13 mouse cellular contexts compared by ENCODE assay signal in genomic region chr16:57928301-57928700, GRCm38 (mm10).
DNase-seq lines count a peak whose midpoint lies in the region; ATAC-seq lines count a peak whose summit lies in the region.
"Had no signal": no experiment of that assay in that cellular context is flagged by ENCODE, and none has a peak within 500 bp of the region (broad histone marks: within the 10 kb centered on the region; RNA-seq: fewer than 3 reads in every experiment).

No protein-coding gene starts in this region.

- no peak overlapping the region for H3K9ac ChIP-seq in forebrain, embryonic 15.5 days (replicated peaks)
- H3K9ac ChIP-seq: embryonic facial prominence, embryonic 13.5 days; forebrain, postnatal 0 days; liver, embryonic 15.5 days had no signal

- H3K4me3 ChIP-seq in forebrain, embryonic 10.5 days: no peak overlapping the region
- no peak overlapping the region for H3K4me3 ChIP-seq in forebrain, embryonic 15.5 days
- H3K4me3 ChIP-seq: embryonic facial prominence, embryonic 13.5 days; liver, embryonic 15.5 days had no signal

- no peaks in the 10 kb centered on the region for H3K36me3 ChIP-seq in forebrain, embryonic 10.5 days (replicated peaks)
- no peaks in the 10 kb centered on the region for H3K36me3 ChIP-seq in forebrain, embryonic 15.5 days
- H3K36me3 ChIP-seq: embryonic facial prominence, embryonic 13.5 days; liver, embryonic 15.5 days had no signal

- no peaks in the 10 kb centered on the region for H3K27me3 ChIP-seq in forebrain, embryonic 10.5 days (ENCODE audit: poor library complexity, severe bottlenecking)
- H3K27me3 ChIP-seq in forebrain, embryonic 15.5 days: no peaks in the 10 kb centered on the region
- H3K27me3 ChIP-seq: embryonic facial prominence, embryonic 13.5 days; liver, embryonic 15.5 days had no signal

- no peaks in the 10 kb centered on the region for H3K9me3 ChIP-seq in forebrain, embryonic 10.5 days
- no peaks in the 10 kb centered on the region for H3K9me3 ChIP-seq in forebrain, embryonic 15.5 days
- H3K9me3 ChIP-seq: embryonic facial prominence, embryonic 13.5 days; liver, embryonic 15.5 days had no signal

- intact Hi-C loops in gastrocnemius, postnatal 36 days (cut with DNase I): no loop called here

- H3K4me2 ChIP-seq in forebrain, embryonic 15.5 days (replicated peaks): no peak overlapping the region
- H3K4me2 ChIP-seq: embryonic facial prominence, embryonic 13.5 days; liver, embryonic 15.5 days had no signal

- no peak for DNase-seq in forebrain, embryonic 10.5 days (ENCODE audit: extremely low spot score, low spot score)
- DNase-seq in lung, postnatal 10 days: peak; percentile 10
- no peak for DNase-seq in lung, postnatal 4 days
- DNase-seq in gastrocnemius, postnatal 36 days: peak; percentile 43 to 64
- peak; percentile 18 for DNase-seq in lung, postnatal 25 days (ENCODE audit: low spot score)
- DNase-seq in thymus, postnatal 0 days (ENCODE audit: low spot score): no peak
- no peak for DNase-seq in thymus, adult 18-20 months
- DNase-seq: thymus, adult 2 months had no signal

- H3K27ac ChIP-seq in forebrain, embryonic 10.5 days: 0 out of 2 replicates have a peak overlapping the region, but pooled peaks have one; percentile 8
- H3K27ac ChIP-seq in forebrain, embryonic 15.5 days (replicated peaks): no peak overlapping the region
- H3K27ac ChIP-seq: embryonic facial prominence, embryonic 13.5 days; liver, embryonic 15.5 days had no signal

- 77% methylated on average over 4 of the region's 4 CpGs for WGBS in forebrain, embryonic 10.5 days
- 71% methylated on average over 4 of the region's 4 CpGs for WGBS in forebrain, embryonic 15.5 days

- H3K4me1 ChIP-seq in forebrain, embryonic 10.5 days: peaks cover 9% of the 10 kb centered on the region; the same call in 1 of the 2 replicates
- peaks cover 5% of the 10 kb centered on the region; the same call in 1 of the 2 replicates for H3K4me1 ChIP-seq in forebrain, embryonic 15.5 days
- H3K4me1 ChIP-seq: embryonic facial prominence, embryonic 13.5 days; liver, embryonic 15.5 days had no signal

- ATAC-seq in forebrain, embryonic 15.5 days (replicated peaks): no peak
- ATAC-seq: midbrain, embryonic 16.5 days had no signal

Comparison
In these comparisons a context has a peak if more than half of its experiments do, and no peak if none do; other contexts are left out.
1. DNase-seq: peak in lung, postnatal 10 days (single experiment), gastrocnemius, postnatal 36 days (2 of 2) and lung, postnatal 25 days (single experiment); none in forebrain, embryonic 10.5 days (single experiment), lung, postnatal 4 days (0 of 2), thymus, postnatal 0 days (single experiment) and thymus, adult 18-20 months (0 of 2).